In the genomic region with DNA sequence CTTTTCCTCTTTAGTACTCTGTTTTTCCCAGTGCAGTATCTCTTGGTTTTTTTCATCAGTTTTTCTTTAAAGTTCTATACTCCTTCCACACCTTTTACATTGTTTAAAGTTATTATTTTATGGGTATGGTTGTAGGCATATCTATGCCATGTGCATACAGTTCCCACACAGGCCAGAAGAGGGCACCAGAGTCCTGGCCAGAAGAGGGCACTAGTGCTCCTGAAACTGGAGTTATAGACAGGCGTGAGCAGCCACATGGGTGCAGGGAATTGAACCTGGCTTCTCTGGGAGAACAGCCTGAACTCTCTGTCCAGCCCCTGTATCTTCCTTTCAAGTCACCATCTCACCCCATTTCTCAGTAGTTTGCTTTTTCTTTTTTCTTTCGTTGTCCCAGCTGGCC, we compare ENCODE assay signal across 10 mouse cellular contexts. TPM values are rescaled to one million over a fixed set of nuclear protein-coding genes. Genes with fewer than 3 reads are reported as not detected.
DNase-seq lines count a peak whose midpoint lies in the region; ATAC-seq and TF ChIP-seq lines count a peak whose summit lies in the region.
"Had no signal": no experiment of that assay in that cellular context is flagged by ENCODE, and none has a peak within 500 bp of the region (broad histone marks: within the 10 kb centered on the region; RNA-seq: fewer than 3 reads in every experiment).

No protein-coding gene starts in this region.

- H3K9me3 ChIP-seq in forebrain, embryonic 11.5 days (ENCODE audit: control insufficient read depth, low read length): no peaks in the 10 kb centered on the region
- H3K9me3 ChIP-seq in forebrain, embryonic 15.5 days: no peaks in the 10 kb centered on the region
- H3K9me3 ChIP-seq in liver, embryonic 13.5 days (replicated peaks): 0 out of 2 replicates have a peak, but pooled peaks cover 5% of the 10 kb centered on the region

- peak; percentile 85 for DNase-seq in forebrain, embryonic 11.5 days (ENCODE audit: low spot score)
- DNase-seq in right cerebral cortex, postnatal 14 days: peak; percentile 70
- DNase-seq in right cerebral cortex, postnatal 36 days (ENCODE audit: low spot score in 2 of 2): no peak
- peak; percentile 65 to 79 for DNase-seq in cerebellum, adult 2 months
- DNase-seq in liver, embryonic 13.5 days: peak; percentile 59
- peak; percentile 49 for DNase-seq in spleen, adult 12 weeks (ENCODE audit: low spot score)

- no peak for TF ChIP-seq POLR2A in cerebellum, adult 2 months (IDR thresholded peaks at IDR 0.05; ENCODE audit: borderline replicate concordance, insufficient read depth, low read length)

- H3K36me3 ChIP-seq in forebrain, embryonic 11.5 days (ENCODE audit: control insufficient read depth, insufficient read depth, low read length): no peaks in the 10 kb centered on the region; the same call in 1 of the 2 replicates
- no peaks in the 10 kb centered on the region for H3K36me3 ChIP-seq in forebrain, embryonic 15.5 days
- H3K36me3 ChIP-seq in liver, embryonic 13.5 days: no peaks in the 10 kb centered on the region

- WGBS in forebrain, embryonic 11.5 days: 33% methylated on average over 2 of the region's 2 CpGs
- 37% methylated on average over 2 of the region's 2 CpGs for WGBS in forebrain, embryonic 15.5 days
- 40% methylated on average over 2 of the region's 2 CpGs for WGBS in cerebellum, adult 2 months
- WGBS in liver, embryonic 13.5 days (ENCODE audit: insufficient replicate concordance): 42% methylated on average over 2 of the region's 2 CpGs

- TF ChIP-seq CTCF in cerebellum, adult 2 months (IDR thresholded peaks at IDR 0.05; ENCODE audit: borderline replicate concordance, insufficient read depth, low read depth, low read length): peak; percentile 82

- no peaks in the 10 kb centered on the region for H3K27me3 ChIP-seq in forebrain, embryonic 11.5 days (ENCODE audit: control insufficient read depth, insufficient read depth, low read length)
- no peaks in the 10 kb centered on the region for H3K27me3 ChIP-seq in forebrain, embryonic 15.5 days
- no peaks in the 10 kb centered on the region for H3K27me3 ChIP-seq in cerebellum, adult 2 months (ENCODE audit: control insufficient read depth, insufficient read depth, low read length)
- no peaks in the 10 kb centered on the region for H3K27me3 ChIP-seq in liver, embryonic 13.5 days

- 0 out of 2 replicates have a peak, but pooled peaks have one; percentile 26 for ATAC-seq in forebrain, embryonic 11.5 days (replicated peaks; ENCODE audit: low FRiP score)
- no peak for ATAC-seq in forebrain, embryonic 15.5 days (replicated peaks)
- ATAC-seq in granulocyte monocyte progenitor cell, adult 5-6 weeks (replicated peaks; ENCODE audit: poor library complexity, severe bottlenecking): peak; percentile 65
- ATAC-seq in liver, embryonic 13.5 days (ENCODE audit: low read depth): 0 out of 2 replicates have a peak, but pooled peaks have one; percentile 40

- H3K4me1 ChIP-seq in forebrain, embryonic 11.5 days (replicated peaks; ENCODE audit: control insufficient read depth, insufficient read depth, low read length): no peaks in the 10 kb centered on the region
- H3K4me1 ChIP-seq in forebrain, embryonic 15.5 days: 0 out of 2 replicates have a peak, but pooled peaks cover 2% of the 10 kb centered on the region
- H3K4me1 ChIP-seq in cerebellum, adult 2 months (ENCODE audit: control insufficient read depth, insufficient read depth, low read length): no peaks in the 10 kb centered on the region
- peaks cover 2% of the 10 kb centered on the region; the same call in 1 of the 2 replicates for H3K4me1 ChIP-seq in liver, embryonic 13.5 days (replicated peaks)

- H3K4me2 ChIP-seq in forebrain, embryonic 11.5 days (ENCODE audit: low read depth, low read length, severe bottlenecking): no peak overlapping the region
- H3K4me2 ChIP-seq in forebrain, embryonic 15.5 days (replicated peaks): no peak overlapping the region
- no peak overlapping the region for H3K4me2 ChIP-seq in liver, embryonic 13.5 days

- H3K4me3 ChIP-seq in forebrain, embryonic 11.5 days (ENCODE audit: low read depth, low read length): no peak overlapping the region
- H3K4me3 ChIP-seq in forebrain, embryonic 15.5 days: no peak overlapping the region
- no peak overlapping the region for H3K4me3 ChIP-seq in cerebellum, adult 2 months (replicated peaks; ENCODE audit: insufficient read depth, low read depth, low read length)
- no peak overlapping the region for H3K4me3 ChIP-seq in liver, embryonic 13.5 days (replicated peaks)

- H3K27ac ChIP-seq in forebrain, embryonic 11.5 days (ENCODE audit: low read depth, low read length): no peak overlapping the region
- H3K27ac ChIP-seq in forebrain, embryonic 15.5 days (replicated peaks): no peak overlapping the region
- H3K27ac ChIP-seq in cerebellum, adult 2 months (ENCODE audit: insufficient read depth, low read length): no peak overlapping the region
- H3K27ac ChIP-seq in liver, embryonic 13.5 days: no peak overlapping the region

- no peak overlapping the region for H3K9ac ChIP-seq in forebrain, embryonic 11.5 days (ENCODE audit: low read length)
- no peak overlapping the region for H3K9ac ChIP-seq in forebrain, embryonic 15.5 days (replicated peaks)
- H3K9ac ChIP-seq in liver, embryonic 13.5 days: no peak overlapping the region

RNA-seq across cellular contexts. Expression of gene Ssc5d, which starts 12.9 kb away (rescaled TPM):
- 0.79 and 0.91 TPM in 2 replicates for polyA plus RNA-seq in forebrain, embryonic 11.5 days (2014; fragmentation: Nextera tagmentation; extraction: Ambion mirVana)
- polyA plus RNA-seq in forebrain, embryonic 15.5 days (2015; fragmentation: Nextera tagmentation; extraction: Ambion mirVana): 0.24 and 0.32 TPM in 2 replicates
- polyA plus RNA-seq in cerebellum, adult 2 months (2012; rRNA removed): 1.9 TPM in 2 replicates
- total RNA-seq in granulocyte monocyte progenitor cell, adult 5-6 weeks (2014; fragmentation: Nextera tagmentation): not detected in 2 replicates
- 0.05 TPM in 1 of 2 replicates, not detected in the other for total RNA-seq in granulocyte monocyte progenitor cell, adult 5-6 weeks (2017)
- polyA plus RNA-seq in liver, embryonic 13.5 days (2015; fragmentation: Nextera tagmentation; extraction: Ambion mirVana): 0.03 and 0.09 TPM in 2 replicates

RNA-seq across cellular contexts. Expression of gene Nat14, which starts 16.6 kb away (rescaled TPM):
- polyA plus RNA-seq in forebrain, embryonic 11.5 days (2014; fragmentation: Nextera tagmentation; extraction: Ambion mirVana): 10.8 and 12.6 TPM in 2 replicates
- 35.2 and 39.3 TPM in 2 replicates for polyA plus RNA-seq in forebrain, embryonic 15.5 days (2015; fragmentation: Nextera tagmentation; extraction: Ambion mirVana)
- 33.5 and 37.5 TPM in 2 replicates for polyA plus RNA-seq in cerebellum, adult 2 months (2012; rRNA removed)
- 1.4 TPM in 1 of 2 replicates, not detected in the other for total RNA-seq in granulocyte monocyte progenitor cell, adult 5-6 weeks (2014; fragmentation: Nextera tagmentation)
- not detected in 2 replicates for total RNA-seq in granulocyte monocyte progenitor cell, adult 5-6 weeks (2017)
- 0.57 and 0.67 TPM in 2 replicates for polyA plus RNA-seq in liver, embryonic 13.5 days (2015; fragmentation: Nextera tagmentation; extraction: Ambion mirVana)

RNA-seq across cellular contexts. Expression of gene Zfp628, which starts 23.4 kb away (rescaled TPM):
- 4.8 and 5.0 TPM in 2 replicates for polyA plus RNA-seq in forebrain, embryonic 11.5 days (2014; fragmentation: Nextera tagmentation; extraction: Ambion mirVana)
- 4.0 and 4.2 TPM in 2 replicates for polyA plus RNA-seq in forebrain, embryonic 15.5 days (2015; fragmentation: Nextera tagmentation; extraction: Ambion mirVana)
- 9.8 and 10.4 TPM in 2 replicates for polyA plus RNA-seq in cerebellum, adult 2 months (2012; rRNA removed)
- total RNA-seq in granulocyte monocyte progenitor cell, adult 5-6 weeks (2014; fragmentation: Nextera tagmentation): 4.6 and 7.7 TPM in 2 replicates
- total RNA-seq in granulocyte monocyte progenitor cell, adult 5-6 weeks (2017): 1.0 and 1.2 TPM in 2 replicates
- polyA plus RNA-seq in liver, embryonic 13.5 days (2015; fragmentation: Nextera tagmentation; extraction: Ambion mirVana): 1.4 and 1.6 TPM in 2 replicates

RNA-seq across cellular contexts. Expression of gene Sbk2, which starts 25.8 kb away (rescaled TPM):
- 0.33 TPM in 1 of 2 replicates, not detected in the other for polyA plus RNA-seq in forebrain, embryonic 11.5 days (2014; fragmentation: Nextera tagmentation; extraction: Ambion mirVana)
- polyA plus RNA-seq in forebrain, embryonic 15.5 days (2015; fragmentation: Nextera tagmentation; extraction: Ambion mirVana): not detected in 2 replicates
- 0.15 and 0.38 TPM in 2 replicates for polyA plus RNA-seq in cerebellum, adult 2 months (2012; rRNA removed)
- total RNA-seq in granulocyte monocyte progenitor cell, adult 5-6 weeks (2014; fragmentation: Nextera tagmentation): not detected in 2 replicates
- not detected in 2 replicates for total RNA-seq in granulocyte monocyte progenitor cell, adult 5-6 weeks (2017)
- not detected in 2 replicates for polyA plus RNA-seq in liver, embryonic 13.5 days (2015; fragmentation: Nextera tagmentation; extraction: Ambion mirVana)
- total RNA-seq: layer of hippocampus, postnatal 14 days had no signal

RNA-seq across cellular contexts. Expression of gene Gm36210, which starts 32.1 kb away (rescaled TPM):
- polyA plus RNA-seq in forebrain, embryonic 11.5 days (2014; fragmentation: Nextera tagmentation; extraction: Ambion mirVana): 0.56 and 0.59 TPM in 2 replicates
- polyA plus RNA-seq in forebrain, embryonic 15.5 days (2015; fragmentation: Nextera tagmentation; extraction: Ambion mirVana): 0.31 and 0.33 TPM in 2 replicates
- polyA plus RNA-seq in cerebellum, adult 2 months (2012; rRNA removed): 0.59 and 0.61 TPM in 2 replicates
- total RNA-seq in granulocyte monocyte progenitor cell, adult 5-6 weeks (2014; fragmentation: Nextera tagmentation): not detected in 2 replicates
- total RNA-seq in granulocyte monocyte progenitor cell, adult 5-6 weeks (2017): not detected in 2 replicates
- 0.07 TPM in 1 of 2 replicates, not detected in the other for polyA plus RNA-seq in liver, embryonic 13.5 days (2015; fragmentation: Nextera tagmentation; extraction: Ambion mirVana)
- polyA plus RNA-seq: stomach, embryonic 14.5 days had no signal

Comparison
In these comparisons a context has a peak if more than half of its experiments do, and no peak if none do; other contexts are left out.
1. DNase-seq: peak in forebrain, embryonic 11.5 days (single experiment), right cerebral cortex, postnatal 14 days (single experiment), cerebellum, adult 2 months (2 of 2), liver, embryonic 13.5 days (single experiment) and spleen, adult 12 weeks (single experiment); none in right cerebral cortex, postnatal 36 days (0 of 2).